Mouse (Mus musculus) limb, embryonic 12.5 days (tissue): ENCODE measurements at regions not wholly inside any gene's neighbourhood (a gene's known extent, or its start where the extent isn't known, plus 50 kb on each side); places are given as distances from the start of the nearest gene placed in this dataset.

Experiments used
- ATAC-seq: fragments of 200-750 bp; cut with Nextera tagmentation; 2 replicates; pipeline ENCODE4 v1.8.0; 2017; ENCODE audit warnings: low read depth, moderate TSS enrichment; ENCODE audit not compliant: insufficient number of reproducible peaks, insufficient read depth, low FRiP score, low TSS enrichment
- H3K27ac ChIP-seq: fragments of 300-500 bp; sonication (generic); 2 replicates; pipeline ENCODE4 v1.5.1; 2016; ENCODE audit warnings: mild to moderate bottlenecking, moderate library complexity
- H3K27me3 ChIP-seq: fragments of 300-500 bp; sonication (generic); 2 replicates; pipeline ENCODE4 v1.6.1; 2016; ENCODE audit warnings: mild to moderate bottlenecking, moderate library complexity
- H3K36me3 ChIP-seq: fragments of 300-500 bp; sonication (generic); 2 replicates; pipeline ENCODE4 v1.6.1; 2016; ENCODE audit warnings: mild to moderate bottlenecking, moderate library complexity
- H3K4me1 ChIP-seq: fragments of 300-500 bp; sonication (generic); replicated peaks from 2 replicates; pipeline ENCODE4 v1.6.1; 2016
- H3K4me2 ChIP-seq: fragments of 300-500 bp; sonication (generic); 2 replicates; pipeline ENCODE4 v1.6.1; 2016; ENCODE audit warnings: mild to moderate bottlenecking, moderate library complexity
- H3K4me3 ChIP-seq: fragments of 300-500 bp; sonication (generic); replicated peaks from 2 replicates; pipeline ENCODE4 v1.5.1; 2016; ENCODE audit warnings: mild to moderate bottlenecking
- H3K9ac ChIP-seq: fragments of 300-500 bp; sonication (generic); replicated peaks from 2 replicates; pipeline ENCODE4 v1.6.1; 2016; ENCODE audit warnings: mild to moderate bottlenecking, moderate library complexity
- H3K9me3 ChIP-seq: fragments of 300-500 bp; sonication (generic); 2 replicates; pipeline ENCODE4 v1.6.1; 2016; ENCODE audit warnings: mild to moderate bottlenecking, moderate library complexity
- WGBS: fragments of 180-500 bp; shearing (Covaris S2); methylation state at CpG from one replicate; pipeline ENCODE4 v1.1.7; 2016; 5-methylcytosine and 5-hydroxymethylcytosine counted together

DNA sequence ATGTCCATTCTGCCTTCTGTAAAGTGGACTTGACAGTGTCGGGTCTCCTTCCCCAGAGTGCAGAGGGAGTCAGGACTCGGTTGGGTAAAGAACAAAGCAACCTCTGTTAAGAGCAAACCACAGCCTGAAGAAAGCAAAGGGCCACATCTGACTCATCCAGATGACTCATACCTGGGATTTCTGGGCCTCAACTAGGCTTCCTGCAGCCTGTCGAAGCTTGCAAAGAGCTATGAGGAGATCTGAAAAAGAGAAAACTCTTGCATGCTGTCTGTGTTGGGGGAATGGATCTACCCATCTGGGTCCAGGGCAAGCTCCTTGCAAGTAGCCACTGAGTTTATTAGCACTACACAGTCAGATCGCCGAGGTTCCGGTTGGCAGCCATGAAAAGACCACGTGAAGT, 63.5 kb upstream of the Maf start:
- Histone ChIP-seq H3K9ac (no peak overlapping the region), H3K27me3 (no peaks in the 10 kb centered on the region), H3K36me3 (no peaks in the 10 kb centered on the region), H3K4me2 (no peak overlapping the region), H3K27ac (no peak overlapping the region), H3K9me3 (no peaks in the 10 kb centered on the region), H3K4me3 (no peak overlapping the region), H3K4me1 (peaks cover 7% of the 10 kb centered on the region)
- ATAC-seq, result no peak
- 86% methylated on average over 7 of the region's 7 CpGs for WGBS

DNA sequence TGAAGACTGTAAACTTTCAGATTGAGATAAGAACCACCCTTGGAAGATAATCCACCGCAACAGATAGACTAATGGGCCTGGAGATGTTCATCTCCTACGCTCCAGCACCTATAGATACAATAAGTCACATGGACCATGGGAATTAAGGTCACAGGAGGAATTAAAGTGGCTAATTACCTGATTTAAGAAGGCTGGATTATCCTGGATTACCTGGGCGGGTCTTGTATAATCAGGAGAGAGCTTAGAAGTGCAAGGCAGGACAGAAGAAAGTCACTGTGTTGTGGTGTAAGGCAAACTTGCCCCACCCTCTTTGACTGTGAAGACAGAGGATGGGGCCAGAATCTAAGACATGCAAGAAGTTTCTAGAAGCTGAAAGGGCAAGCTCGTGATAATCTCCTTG, 61.0 kb upstream of the Maf start:
- H3K27ac ChIP-seq, result no peak overlapping the region
- WGBS, result 83% methylated on average over 4 of the region's 4 CpGs
- H3K9ac ChIP-seq, result no peak overlapping the region
- no peak for ATAC-seq
- H3K4me2 ChIP-seq, result no peak overlapping the region
- H3K27me3 ChIP-seq, result no peaks in the 10 kb centered on the region
- H3K4me3 ChIP-seq, result no peak overlapping the region
- peaks cover 9% of the 10 kb centered on the region for H3K4me1 ChIP-seq
- no peaks in the 10 kb centered on the region for H3K36me3 ChIP-seq
- H3K9me3 ChIP-seq, result no peaks in the 10 kb centered on the region

DNA sequence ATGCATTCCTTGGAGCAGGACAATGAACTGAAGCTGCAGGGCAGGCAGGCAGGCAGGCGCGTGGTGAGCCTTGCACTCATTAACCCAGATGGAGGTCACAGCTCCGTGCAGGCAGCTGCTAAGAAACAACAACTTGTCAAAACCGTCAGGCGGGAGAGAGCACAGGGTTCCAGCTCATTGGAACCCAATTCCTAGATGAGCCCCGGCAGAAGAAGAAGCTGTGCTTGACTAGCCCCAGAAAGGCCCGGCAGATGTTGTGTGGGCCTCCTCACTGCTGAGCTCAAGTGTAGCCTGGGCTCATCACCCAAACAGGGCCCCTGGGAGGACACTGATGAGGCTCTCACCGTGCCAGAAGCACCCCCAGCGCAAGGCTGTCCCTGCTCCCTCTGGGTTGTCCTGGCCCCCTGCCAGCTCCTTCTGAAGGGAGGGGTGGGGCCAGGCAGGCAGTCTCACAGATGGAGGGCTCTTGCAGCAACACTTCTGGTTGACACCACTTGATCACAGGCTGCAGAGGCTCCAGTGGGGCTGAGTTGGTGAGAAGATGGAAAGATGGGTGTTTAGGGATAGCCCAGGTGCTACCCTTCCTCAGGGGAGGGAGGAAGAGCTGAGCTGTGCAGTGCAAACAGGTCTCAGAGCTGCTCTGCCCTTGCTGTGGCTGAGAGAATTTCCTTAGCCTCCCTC, 58.8 kb upstream of the Maf start:
- Histone ChIP-seq H3K9me3 (no peaks in the 10 kb centered on the region), H3K36me3 (no peaks in the 10 kb centered on the region), H3K4me1 (peaks cover 9% of the 10 kb centered on the region), H3K27ac (0 out of 2 replicates have a peak overlapping the region, but pooled peaks have one; percentile 17), H3K27me3 (no peaks in the 10 kb centered on the region; the same call in 1 of the 2 replicates), H3K9ac (no peak overlapping the region), H3K4me3 (no peak overlapping the region), H3K4me2 (no peak overlapping the region)
- WGBS, result 14% methylated on average over 9 of the region's 9 CpGs
- ATAC-seq, result 0 out of 2 replicates have a peak, but pooled peaks have one; percentile 47

DNA sequence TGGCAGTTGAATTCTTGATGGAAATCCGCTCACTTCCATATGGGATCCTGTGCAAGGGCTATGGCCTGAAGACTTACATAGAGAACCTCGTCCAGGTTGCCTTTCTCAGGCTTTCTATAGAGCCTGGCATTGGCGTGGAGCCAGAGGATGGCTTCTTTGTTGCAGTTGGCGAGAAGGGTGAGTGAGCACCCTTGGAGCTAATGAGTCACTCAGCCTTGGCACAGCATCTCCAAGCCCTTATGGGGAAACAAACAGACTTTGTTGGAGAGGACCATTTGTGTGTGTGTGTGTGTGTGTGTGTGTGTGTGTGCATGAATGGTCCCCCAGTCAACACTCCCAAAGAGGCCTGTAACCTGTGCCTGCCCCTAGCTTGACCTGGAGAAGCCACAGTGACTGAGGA, 57.0 kb upstream of the Maf start:
- no peak overlapping the region for H3K27ac ChIP-seq
- 91% methylated on average over 4 of the region's 4 CpGs for whole genome bisulfite sequencing
- no peak overlapping the region for H3K4me2 ChIP-seq
- no peaks in the 10 kb centered on the region for H3K36me3 ChIP-seq
- no peaks in the 10 kb centered on the region for H3K9me3 ChIP-seq
- no peak overlapping the region for H3K9ac ChIP-seq
- no peak overlapping the region for H3K4me3 ChIP-seq
- no peaks in the 10 kb centered on the region; the same call in 1 of the 2 replicates for H3K27me3 ChIP-seq
- H3K4me1 ChIP-seq, result peaks cover 9% of the 10 kb centered on the region
- ATAC-seq, result no peak

DNA sequence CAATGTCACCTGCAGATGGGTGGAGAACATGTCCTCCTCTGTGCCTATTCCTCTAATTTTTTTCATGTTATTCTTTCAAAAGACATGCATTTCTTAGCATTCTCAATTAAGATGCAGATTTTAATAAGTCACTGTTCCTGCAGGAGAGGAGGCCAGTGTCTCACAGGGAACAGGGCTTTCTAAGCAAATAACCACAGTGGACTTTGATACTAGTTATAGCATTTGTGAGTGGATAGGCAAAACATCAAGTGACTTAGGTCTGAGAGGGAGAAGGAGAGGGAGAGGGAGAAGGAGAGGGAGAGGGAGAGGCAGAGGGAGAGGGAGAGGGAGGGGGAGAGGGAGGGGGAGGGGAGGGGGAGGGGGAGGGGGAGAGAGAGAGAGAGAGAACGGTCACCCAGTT, 50.4 kb upstream of the Maf start:
- no peak for ATAC-seq
- Histone ChIP-seq H3K27me3 (no peaks in the 10 kb centered on the region; the same call in 1 of the 2 replicates), H3K9me3 (no peaks in the 10 kb centered on the region), H3K4me2 (no peak overlapping the region), H3K9ac (no peak overlapping the region), H3K4me1 (peaks cover 11% of the 10 kb centered on the region), H3K27ac (no peak overlapping the region), H3K36me3 (no peaks in the 10 kb centered on the region), H3K4me3 (no peak overlapping the region)
- 100% methylated on average over 1 of the region's 1 CpGs for WGBS
